Mouse (Mus musculus): Measurements from ENCODE around the gene Hrg. TPM values are rescaled to one million over a fixed set of nuclear protein-coding genes. Genes with fewer than 3 reads are reported as not detected.
"Not testable (repeated sequence)": the region's sequence is repeated elsewhere in the genome, so short reads cannot be mapped to it uniquely, and the experiment has no call there.

The Hrg gene
- total RNA-seq, 2 experiments from 2014 or later: not detected

DNA sequence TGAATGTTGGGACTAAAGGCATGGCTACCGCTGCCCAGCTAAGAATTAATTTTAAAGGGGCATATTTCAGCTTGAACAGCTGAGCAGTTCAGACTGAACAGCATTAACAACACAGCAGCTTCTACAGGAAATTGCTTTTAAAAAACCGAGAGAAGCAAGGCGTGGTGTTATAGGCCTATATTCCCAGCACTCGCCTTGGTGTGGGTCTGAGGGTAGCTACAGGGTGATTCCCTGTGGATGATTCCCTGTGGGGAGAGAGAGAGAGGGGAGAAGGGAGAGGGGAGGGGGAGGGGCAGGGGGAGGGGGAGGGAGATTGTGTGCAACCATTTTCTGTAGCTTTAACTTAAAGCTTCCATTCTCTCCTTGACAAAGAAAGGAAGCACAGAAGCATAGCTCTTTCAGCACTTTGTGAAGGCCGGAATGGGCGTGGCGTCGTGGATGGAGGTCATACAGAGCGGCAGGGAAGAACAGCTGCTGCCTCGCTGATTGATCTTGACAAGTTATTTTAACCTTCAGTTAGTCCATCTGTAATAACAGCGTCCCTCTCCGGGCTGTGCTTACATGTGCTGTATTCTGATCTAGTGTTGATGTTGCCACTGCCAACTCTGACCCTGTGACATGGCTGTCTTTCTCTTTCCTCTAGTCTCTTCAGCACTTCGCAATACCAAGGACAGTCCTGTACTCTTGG lies 4.7 kb downstream of the Hrg start:
- intact Hi-C loops (cut with DNase I): no loop called here
- DNase-seq: no peak

DNA sequence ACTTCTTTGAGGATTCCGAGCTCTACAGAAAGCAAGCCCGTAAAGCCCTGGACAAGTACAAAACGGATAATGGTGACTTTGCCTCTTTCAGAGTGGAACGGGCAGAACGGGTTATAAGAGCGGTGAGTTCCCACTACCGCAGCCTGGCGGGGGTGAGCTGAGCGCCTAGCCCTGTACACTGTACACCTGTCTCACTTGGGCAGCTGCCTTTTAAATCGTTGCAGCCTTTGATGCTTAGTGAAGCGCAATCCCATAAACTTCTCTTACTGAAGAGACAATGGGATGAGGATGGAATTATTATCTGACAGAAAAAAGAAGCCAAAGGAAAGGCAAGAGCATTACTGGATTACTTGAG lies 5.2 kb downstream of the Hrg start:
- DNase-seq: no peak
- intact Hi-C loops (cut with DNase I): no loop called here

DNA sequence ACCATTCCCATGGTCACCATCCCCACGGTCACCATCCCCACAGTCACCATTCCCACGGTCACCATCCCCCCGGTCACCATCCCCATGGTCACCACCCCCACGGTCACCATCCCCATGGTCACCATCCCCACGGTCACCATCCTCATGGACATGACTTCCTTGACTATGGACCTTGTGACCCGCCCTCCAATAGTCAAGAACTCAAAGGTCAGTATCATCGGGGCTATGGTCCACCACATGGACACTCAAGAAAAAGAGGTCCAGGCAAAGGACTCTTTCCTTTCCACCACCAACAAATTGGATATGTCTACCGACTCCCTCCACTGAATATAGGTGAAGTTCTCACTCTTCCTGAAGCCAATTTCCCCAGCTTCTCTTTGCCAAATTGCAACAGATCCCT lies 10.2 kb downstream of the Hrg start:
- no peak for DNase-seq
- intact Hi-C loops (cut with DNase I): no loop called here

DNA sequence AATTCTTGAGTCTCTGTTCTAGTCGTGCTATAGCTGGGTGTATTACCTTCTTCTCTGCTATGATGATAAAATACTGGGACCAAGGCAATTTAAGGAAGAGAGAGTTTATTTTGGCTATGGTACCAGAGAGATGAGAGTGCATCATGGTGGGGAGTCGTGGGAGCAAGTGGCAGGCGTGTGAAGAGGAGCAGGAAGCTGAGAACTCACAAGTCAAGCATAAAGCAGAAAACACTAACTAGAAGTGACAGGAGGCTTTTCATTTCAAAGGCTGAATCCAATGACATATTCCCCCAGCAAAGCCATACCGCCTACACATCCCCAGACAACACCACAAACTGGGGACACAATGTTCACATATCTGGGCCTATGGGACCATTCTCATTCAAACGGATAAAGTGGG lies 11.4 kb downstream of the Hrg start:
- intact Hi-C loops (cut with DNase I): no loop called here
- DNase-seq: no peak

DNA sequence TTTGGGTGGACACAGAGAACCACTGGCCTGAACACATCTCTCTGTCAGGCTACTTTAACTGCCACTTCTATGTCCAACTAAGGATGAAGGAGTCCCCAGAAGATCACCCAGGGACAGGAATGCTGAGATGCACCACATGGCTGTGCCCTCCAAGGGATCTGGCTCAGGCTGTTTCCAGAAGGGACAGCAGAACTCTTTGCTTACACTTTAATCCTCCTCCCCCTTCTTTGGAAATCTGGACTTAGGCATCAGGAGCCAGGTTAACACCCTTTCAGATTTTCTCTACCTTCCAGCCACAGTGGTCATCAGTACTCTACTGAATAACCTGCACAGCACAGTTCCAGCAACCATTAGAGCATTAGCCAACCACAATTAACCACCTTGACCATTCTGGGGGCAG lies 12.4 kb downstream of the Hrg start:
- DNase-seq: no peak
- intact Hi-C loops (cut with DNase I): no loop called here

DNA sequence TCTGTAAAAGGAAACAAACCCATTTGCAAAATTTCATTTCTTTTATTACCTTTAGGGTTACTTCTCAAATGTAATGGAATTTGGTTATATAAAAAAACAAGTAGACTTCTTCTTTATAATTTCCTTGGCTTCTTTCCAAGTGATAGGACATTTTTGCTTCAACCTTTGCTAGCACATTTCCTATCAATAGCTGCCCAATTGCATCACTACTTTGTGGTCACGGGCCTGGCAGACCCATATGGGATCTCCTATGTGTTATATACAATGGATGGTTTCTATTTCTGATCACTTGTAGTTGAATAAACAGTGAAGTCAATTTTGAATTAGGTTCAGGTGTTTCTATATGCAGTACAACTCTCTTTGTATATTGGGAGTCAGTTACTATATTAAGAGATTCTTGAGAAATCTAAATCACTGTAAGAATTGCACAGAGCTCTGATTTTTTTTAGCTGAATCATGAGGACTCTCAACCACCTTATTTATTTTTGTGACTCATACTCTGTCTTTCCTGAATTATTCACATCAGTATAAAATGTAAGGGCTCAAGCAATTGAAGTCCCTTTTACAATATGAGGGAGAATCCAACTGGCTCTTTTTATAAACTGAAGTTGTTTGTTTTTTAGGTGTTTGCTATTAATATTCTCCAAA lies 16.6 kb downstream of the Hrg start:
- DNase-seq: no peak
- intact Hi-C loops (cut with DNase I): no loop called here

DNA sequence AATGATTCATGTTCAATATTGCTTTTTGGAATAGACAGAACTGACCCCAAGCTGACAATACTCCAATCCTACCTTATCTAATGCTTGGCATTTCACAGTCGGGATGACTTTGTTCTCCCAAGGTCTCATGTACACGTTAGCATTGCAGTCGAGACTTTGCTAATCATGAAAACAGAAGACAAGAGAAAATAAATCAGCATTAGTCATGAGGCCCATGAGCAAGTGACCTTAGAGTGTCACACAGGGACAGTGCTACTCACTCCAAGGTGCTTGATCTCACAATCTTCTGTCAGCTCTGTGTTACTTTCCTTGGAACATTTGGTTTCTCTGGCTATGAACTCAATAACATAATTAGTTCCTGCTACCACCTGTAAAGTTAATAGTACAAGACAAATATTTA lies 46.1 kb downstream of the Hrg start:
- DNase-seq; intact Hi-C loops (cut with DNase I): not testable (repeated sequence)

Other genes with a start within 250 kb of the Hrg start
- not detected for gene Crygs, start 139.5 kb upstream of the Hrg start, total RNA-seq (2021)
- gene Tbccd1, start 93.4 kb upstream of the Hrg start, total RNA-seq (2021): 10 to 100 TPM in 1 of 2 experiments, 1 to 10 TPM in 1; 9.1 to 10.9 TPM
- 10 to 100 TPM; 59.6 to 65.5 TPM for gene Dnajb11, start 93.2 kb upstream of the Hrg start, total RNA-seq (2021)
- gene Ahsg, start 59.8 kb upstream of the Hrg start, total RNA-seq (2021): 1 to 10 TPM; 6.5 to 9.3 TPM
- gene Fetub, start 32.7 kb upstream of the Hrg start, total RNA-seq (2021): not detected
- gene Kng2, start 78.4 kb downstream of the Hrg start, total RNA-seq (2021): under 1 TPM; 0.22 to 0.48 TPM
- not detected for gene Kng1, start 106.8 kb downstream of the Hrg start, total RNA-seq (2021)
- 100 to 1,000 TPM; 228 to 269 TPM for gene Eif4a2, start 156.4 kb downstream of the Hrg start, total RNA-seq (2021)
- 10 to 100 TPM; 14.5 to 15.8 TPM for gene Rfc4, start 176.7 kb downstream of the Hrg start, total RNA-seq (2021)
- gene Adipoq, start 195.5 kb downstream of the Hrg start, total RNA-seq (2021): 10 to 100 TPM; 12.9 to 37.4 TPM